Mouse (Mus musculus): ENCODE results near the gene Nek4. TPM values are rescaled to one million over a fixed set of nuclear protein-coding genes. Genes with fewer than 3 reads are reported as not detected.

Gene Nek4
- polyA plus RNA-seq, 1 experiment from 2014 or later, result 17.3 TPM

DNA sequence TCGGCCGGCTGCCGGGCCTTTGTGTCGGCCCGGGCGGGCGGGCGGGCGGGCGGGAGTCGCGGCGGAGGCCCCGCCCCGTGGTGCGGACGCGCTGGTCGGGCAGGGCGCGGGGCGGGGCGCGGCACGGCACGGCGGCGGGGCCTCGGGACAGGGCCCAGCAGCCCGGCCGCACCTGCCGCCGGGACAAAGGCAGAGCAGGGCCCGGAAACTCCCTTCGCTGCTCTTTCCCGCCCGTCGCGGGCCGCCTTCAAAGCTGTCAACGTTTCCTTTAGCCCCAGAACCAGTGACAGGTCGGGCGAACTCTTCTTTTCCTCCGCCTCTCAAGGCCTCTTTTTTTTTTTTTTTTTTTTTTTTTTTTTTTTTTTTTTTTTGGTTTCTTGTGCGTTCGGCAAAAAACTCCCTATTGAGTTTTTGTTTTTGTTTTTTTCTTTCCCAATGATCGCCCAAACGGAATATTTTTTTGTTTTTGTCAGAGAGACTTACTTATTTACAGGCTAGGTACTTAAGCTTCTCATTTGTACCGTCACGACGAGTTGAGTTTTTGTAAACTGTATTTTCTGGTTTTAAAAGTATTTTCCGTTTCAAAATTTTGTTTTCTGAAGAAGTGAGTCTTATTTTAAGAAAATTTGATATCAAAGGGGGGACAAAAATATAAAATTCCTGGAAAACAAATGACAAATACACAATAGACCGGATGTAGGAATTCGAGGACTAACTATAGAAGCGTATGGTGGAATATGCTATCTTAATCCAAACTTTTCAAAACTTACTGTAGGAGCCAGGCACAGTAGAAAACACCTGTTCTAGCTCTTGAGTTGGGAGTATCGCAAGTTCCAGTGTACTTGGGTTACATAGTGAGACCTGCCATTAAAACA, 68.4 kb downstream of the Nek4 start:
- Histone ChIP-seq H3K4me3 (replicated peaks) (peak overlapping the region; percentile 88), H3K9me3 (replicated peaks) (no peaks in the 10 kb centered on the region), H3K36me3 (peaks cover 58% of the 10 kb centered on the region), H3K4me2 (peak overlapping the region; percentile 81), H3K4me1 (peaks cover 30% of the 10 kb centered on the region), H3K27me3 (no peaks in the 10 kb centered on the region), H3K27ac (peak overlapping the region; percentile 98), H3K9ac (peak overlapping the region; percentile 94)
- peak; percentile 96 for ATAC-seq (replicated peaks; ENCODE audit: low FRiP score)
- 4% methylated on average over 36 of the region's 56 CpGs for WGBS

DNA sequence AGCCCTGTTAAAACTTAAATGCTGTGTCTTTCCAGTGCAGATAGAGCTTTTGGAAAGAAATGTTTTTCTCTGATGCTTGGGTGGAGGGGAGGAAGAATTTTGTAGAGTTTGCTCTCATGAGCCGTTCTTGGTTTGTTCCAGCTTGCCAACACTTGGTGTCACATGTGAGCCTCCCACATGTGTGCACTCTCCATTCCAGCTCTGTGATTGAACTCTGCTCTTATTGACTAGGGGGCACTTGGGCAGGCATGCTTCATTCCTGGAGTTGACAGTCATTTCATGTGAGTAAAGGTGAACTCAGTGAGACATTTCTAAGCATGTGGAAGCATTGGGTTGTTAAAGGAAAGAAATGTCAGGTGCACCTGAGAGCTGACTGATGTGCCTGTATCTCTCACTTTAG, 71.4 kb downstream of the Nek4 start:
- WGBS, result 37% methylated on average over 1 of the region's 1 CpGs
- peaks cover 56% of the 10 kb centered on the region for H3K36me3 ChIP-seq
- H3K27me3 ChIP-seq, result no peaks in the 10 kb centered on the region
- no peak overlapping the region for H3K27ac ChIP-seq
- no peak for ATAC-seq (replicated peaks; ENCODE audit: low FRiP score)
- H3K9ac ChIP-seq, result no peak overlapping the region
- no peak overlapping the region for H3K4me3 ChIP-seq (replicated peaks)
- no peaks in the 10 kb centered on the region for H3K9me3 ChIP-seq (replicated peaks)
- peaks cover 20% of the 10 kb centered on the region for H3K4me1 ChIP-seq
- no peak overlapping the region for H3K4me2 ChIP-seq

DNA sequence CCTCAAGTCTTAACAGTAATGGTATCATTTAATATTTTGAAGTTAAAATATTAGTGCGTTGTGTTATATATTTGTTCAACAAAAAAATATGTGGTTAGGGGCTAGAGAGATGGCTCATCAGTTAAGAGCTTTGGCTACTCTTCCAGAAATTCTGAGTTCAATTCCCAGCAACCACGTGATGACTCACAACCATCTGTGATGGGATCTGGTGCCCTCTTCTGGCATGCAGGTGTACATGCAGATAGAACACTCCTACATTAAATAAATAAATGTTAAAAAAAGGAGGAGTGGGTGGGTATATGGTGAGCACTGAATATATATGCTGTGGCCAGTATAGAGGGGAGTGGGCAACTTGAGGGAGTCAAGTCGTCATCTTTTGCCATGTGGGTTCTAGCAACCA, 74.6 kb downstream of the Nek4 start:
- H3K36me3 ChIP-seq, result peaks cover 81% of the 10 kb centered on the region
- no peak overlapping the region for H3K27ac ChIP-seq
- WGBS, result 78% methylated on average over 3 of the region's 3 CpGs
- no peak overlapping the region for H3K9ac ChIP-seq
- H3K4me2 ChIP-seq, result no peak overlapping the region
- ATAC-seq (replicated peaks; ENCODE audit: low FRiP score), result no peak
- no peaks in the 10 kb centered on the region for H3K9me3 ChIP-seq (replicated peaks)
- H3K4me3 ChIP-seq (replicated peaks), result no peak overlapping the region
- peaks cover 4% of the 10 kb centered on the region for H3K4me1 ChIP-seq
- no peaks in the 10 kb centered on the region for H3K27me3 ChIP-seq

Other genes starting within 250 kb of the Nek4 start
- gene Sfmbt1, start 236.5 kb upstream of the Nek4 start, polyA plus RNA-seq (2015; fragmentation: Nextera tagmentation; extraction: Ambion mirVana), result 14.7 and 15.0 TPM in 2 replicates
- 25.8 and 26.3 TPM in 2 replicates for gene Tmem110, start 125.8 kb upstream of the Nek4 start, polyA plus RNA-seq (2015; fragmentation: Nextera tagmentation; extraction: Ambion mirVana)
- gene Mustn1, start 72.2 kb upstream of the Nek4 start, polyA plus RNA-seq (2015; fragmentation: Nextera tagmentation; extraction: Ambion mirVana), result 5.0 and 5.3 TPM in 2 replicates
- 0.93 and 1.6 TPM in 2 replicates for gene Itih4, start 64.9 kb upstream of the Nek4 start, polyA plus RNA-seq (2015; fragmentation: Nextera tagmentation; extraction: Ambion mirVana)
- 2.6 and 5.0 TPM in 2 replicates for gene Itih3, start 27.6 kb upstream of the Nek4 start, polyA plus RNA-seq (2015; fragmentation: Nextera tagmentation; extraction: Ambion mirVana)
- 0.30 and 0.55 TPM in 2 replicates for gene Itih1, start 8.1 kb upstream of the Nek4 start, polyA plus RNA-seq (2015; fragmentation: Nextera tagmentation; extraction: Ambion mirVana)
- gene Glt8d1, start 50.0 kb downstream of the Nek4 start, polyA plus RNA-seq (2015; fragmentation: Nextera tagmentation; extraction: Ambion mirVana), result 66.4 and 70.1 TPM in 2 replicates
- gene Spcs1, start 50.3 kb downstream of the Nek4 start, polyA plus RNA-seq (2015; fragmentation: Nextera tagmentation; extraction: Ambion mirVana), result 385 and 440 TPM in 2 replicates
- gene Pbrm1, start 67.8 kb downstream of the Nek4 start, polyA plus RNA-seq (2015; fragmentation: Nextera tagmentation; extraction: Ambion mirVana), result 131 and 136 TPM in 2 replicates
- gene Gnl3, start 67.8 kb downstream of the Nek4 start, polyA plus RNA-seq (2015; fragmentation: Nextera tagmentation; extraction: Ambion mirVana), result 127 and 134 TPM in 2 replicates
- gene Smim4, start 177.6 kb downstream of the Nek4 start, polyA plus RNA-seq (2015; fragmentation: Nextera tagmentation; extraction: Ambion mirVana), result 98.1 and 112 TPM in 2 replicates
- 373 and 384 TPM in 2 replicates for gene Nt5dc2, start 179.7 kb downstream of the Nek4 start, polyA plus RNA-seq (2015; fragmentation: Nextera tagmentation; extraction: Ambion mirVana)
- gene Stab1, start 217.3 kb downstream of the Nek4 start, polyA plus RNA-seq (2015; fragmentation: Nextera tagmentation; extraction: Ambion mirVana), result 32.6 and 40.6 TPM in 2 replicates

All from kidney, embryonic 15.5 days (tissue).